Mouse (Mus musculus) forebrain, embryonic 16.5 days (tissue): ENCODE results near the gene Tmem177. TPM values are rescaled to one million over a fixed set of nuclear protein-coding genes. Genes with fewer than 3 reads are reported as not detected.

ENCODE experiments used
- ATAC-seq: fragments of 200-750 bp; cut with Nextera tagmentation; 2 replicates; pipeline ENCODE4 v1.8.0; 2017; ENCODE audit warnings: mild to moderate bottlenecking, moderate library complexity
- H3K27ac ChIP-seq: fragments of 300-500 bp; sonication (generic); 2 replicates; pipeline ENCODE4 v1.5.1; 2014; ENCODE audit warnings: low read length, control low read depth
- H3K27me3 ChIP-seq: fragments of 300-500 bp; sonication (generic); replicated peaks from 2 replicates; pipeline ENCODE4 v1.6.1; 2014; ENCODE audit warnings: low read length; ENCODE audit not compliant: control insufficient read depth, insufficient read depth
- H3K36me3 ChIP-seq: fragments of 300-500 bp; sonication (generic); 2 replicates; pipeline ENCODE4 v1.6.1; 2014; ENCODE audit not compliant: control insufficient read depth, insufficient read depth
- H3K4me1 ChIP-seq: fragments of 300-500 bp; sonication (generic); replicated peaks from 2 replicates; pipeline ENCODE4 v1.6.1; 2014; ENCODE audit warnings: low read length; ENCODE audit not compliant: control insufficient read depth, insufficient read depth
- H3K4me2 ChIP-seq: fragments of 300-500 bp; sonication (generic); 2 replicates; pipeline ENCODE4 v1.6.1; 2014; ENCODE audit warnings: mild to moderate bottlenecking, low read length, control low read depth
- H3K4me3 ChIP-seq: fragments of 300-500 bp; sonication (generic); replicated peaks from 2 replicates; pipeline ENCODE4 v1.5.1; 2014; ENCODE audit warnings: mild to moderate bottlenecking, low read length, control low read depth
- H3K9ac ChIP-seq: fragments of 300-500 bp; sonication (generic); replicated peaks from 2 replicates; pipeline ENCODE4 v1.6.1; 2014; ENCODE audit warnings: low read depth, low read length, control low read depth
- H3K9me3 ChIP-seq: fragments of 300-500 bp; sonication (generic); 2 replicates; pipeline ENCODE4 v1.6.1; 2016; ENCODE audit warnings: low read length; ENCODE audit not compliant: control insufficient read depth
- WGBS: fragments of 180-500 bp; shearing (Covaris S2); extraction: QIAGEN DNeasy Blood & Tissue Kit; methylation state at CpG from one replicate; pipeline ENCODE4 v1.1.7; 2014; 5-methylcytosine and 5-hydroxymethylcytosine counted together
- polyA plus RNA-seq: library from polyadenylated mRNA; unstranded; fragments of >200 nt; fragmentation: Nextera tagmentation; extraction: Ambion mirVana; gene quantifications from 2 replicates; pipeline ENCODE4 v1.2.1, GENCODE M21; 2015

Tmem177 gene
- polyA plus RNA-seq, 1 experiment from 2014 or later = 14.3 TPM

DNA sequence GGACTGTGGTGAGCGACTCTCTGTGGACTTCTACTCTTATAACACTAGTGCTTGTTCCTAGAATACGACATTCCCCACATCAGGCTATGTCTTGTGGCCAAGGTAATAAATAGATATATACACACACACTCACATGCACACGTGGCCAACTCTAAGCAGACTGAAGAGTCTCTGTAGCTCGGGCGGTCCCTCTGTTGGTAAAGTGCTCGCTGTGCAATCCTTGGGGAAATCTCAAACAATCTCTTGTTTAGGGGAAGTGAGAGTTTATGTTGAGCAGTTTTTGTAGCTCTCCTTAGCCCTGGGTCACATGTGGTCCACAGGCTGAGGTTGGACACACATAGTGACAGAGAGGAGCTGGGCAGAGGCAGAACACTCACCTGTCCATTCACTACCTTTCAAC lies 20.1 kb downstream of the Tmem177 start:
- no peaks in the 10 kb centered on the region for H3K27me3 ChIP-seq
- 67% methylated on average over 6 of the region's 6 CpGs for WGBS
- no peak overlapping the region for H3K9ac ChIP-seq
- H3K4me3 ChIP-seq = no peak overlapping the region
- no peak overlapping the region for H3K4me2 ChIP-seq
- H3K27ac ChIP-seq = no peak overlapping the region
- H3K4me1 ChIP-seq = peaks cover 20% of the 10 kb centered on the region
- H3K9me3 ChIP-seq = no peaks in the 10 kb centered on the region
- no peaks in the 10 kb centered on the region for H3K36me3 ChIP-seq
- ATAC-seq = no peak

GRCm38 (mm10) chr1:119891865-119892264 lies 21.1 kb downstream of the Tmem177 start:
- H3K27me3 ChIP-seq = no peaks in the 10 kb centered on the region
- H3K27ac ChIP-seq = no peak overlapping the region
- 71% methylated on average over 4 of the region's 4 CpGs for WGBS
- H3K4me1 ChIP-seq = peaks cover 19% of the 10 kb centered on the region
- H3K4me2 ChIP-seq = no peak overlapping the region
- no peak overlapping the region for H3K9ac ChIP-seq
- H3K4me3 ChIP-seq = no peak overlapping the region
- H3K9me3 ChIP-seq = no peaks in the 10 kb centered on the region
- ATAC-seq = 0 out of 2 replicates have a peak, but pooled peaks have one; percentile 12
- H3K36me3 ChIP-seq = no peaks in the 10 kb centered on the region

- peak; percentile 7; the same call in 1 of the 2 replicates for ATAC-seq
- Histone ChIP-seq H3K27me3 (no peaks in the 10 kb centered on the region), H3K9me3 (no peaks in the 10 kb centered on the region), H3K4me2 (no peak overlapping the region), H3K36me3 (no peaks in the 10 kb centered on the region), H3K4me3 (no peak overlapping the region), H3K27ac (no peak overlapping the region), H3K9ac (no peak overlapping the region), H3K4me1 (peaks cover 12% of the 10 kb centered on the region)
- 84% methylated on average over 9 of the region's 9 CpGs for WGBS
Observed at GRCm38 (mm10) chr1:119891149-119891548, 21.9 kb downstream of the Tmem177 start.

DNA sequence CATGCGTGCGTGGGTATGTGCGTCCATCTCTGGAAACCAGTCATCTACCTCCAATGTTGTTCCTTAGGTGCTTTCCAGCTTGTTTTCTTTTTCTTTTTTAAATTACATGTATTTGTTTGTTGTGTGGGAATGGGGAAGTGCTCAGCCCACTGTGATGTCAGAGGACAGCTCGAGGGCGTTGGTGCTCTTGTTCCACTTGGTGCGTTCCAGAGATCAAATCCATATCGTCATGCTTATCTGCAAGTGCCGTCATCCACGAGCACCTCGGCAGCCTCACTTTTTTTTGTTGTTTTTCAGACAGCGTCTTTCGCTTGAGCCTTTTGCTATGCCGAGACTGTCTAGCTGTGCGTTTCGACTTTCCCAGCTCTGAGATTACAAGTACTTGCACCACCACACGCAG lies 23.7 kb downstream of the Tmem177 start:
- Histone ChIP-seq H3K4me2 (no peak overlapping the region), H3K27ac (no peak overlapping the region), H3K27me3 (no peaks in the 10 kb centered on the region), H3K9me3 (no peaks in the 10 kb centered on the region), H3K4me3 (no peak overlapping the region), H3K9ac (no peak overlapping the region), H3K4me1 (peaks cover 12% of the 10 kb centered on the region), H3K36me3 (no peaks in the 10 kb centered on the region)
- WGBS = 89% methylated on average over 16 of the region's 16 CpGs
- no peak for ATAC-seq

DNA sequence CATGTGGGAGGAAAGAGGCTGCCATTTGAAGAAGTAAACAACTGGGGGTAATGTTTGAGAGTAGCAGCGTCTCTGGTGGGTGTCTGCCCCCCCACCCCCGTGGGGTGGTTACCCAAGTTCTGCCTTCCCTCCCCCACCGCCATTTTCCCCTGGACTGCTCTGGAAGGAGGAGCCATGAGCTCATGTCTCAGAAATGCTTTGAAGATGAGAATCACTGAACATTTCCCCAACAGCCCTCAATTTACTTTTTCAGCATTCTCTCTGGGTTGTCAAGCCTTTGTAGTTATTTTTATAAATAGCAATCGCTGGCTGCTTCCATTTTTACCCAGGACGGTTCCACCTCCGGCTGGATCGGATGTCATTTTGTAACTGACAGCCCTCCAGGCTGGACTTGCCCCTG lies 26.7 kb downstream of the Tmem177 start:
- ATAC-seq = no peak

DNA sequence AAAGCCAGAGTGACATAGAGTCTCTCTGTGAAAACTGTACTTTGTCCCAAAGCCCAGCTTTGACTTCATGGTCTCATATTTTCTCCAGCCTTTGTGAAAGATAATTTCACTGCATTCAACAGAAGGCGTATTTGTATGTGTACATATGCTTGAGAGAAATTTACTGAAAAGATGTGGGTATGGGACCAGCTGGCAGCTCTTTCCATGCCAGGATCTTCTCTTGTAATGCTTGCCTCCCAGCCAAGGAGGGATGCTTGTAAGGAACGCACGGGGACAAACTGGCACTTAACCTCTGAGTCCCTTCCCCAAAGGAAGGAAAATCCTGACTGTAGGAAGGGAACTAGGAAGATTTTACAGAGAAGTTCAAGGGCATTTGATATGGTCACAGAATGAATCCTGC lies 28.7 kb downstream of the Tmem177 start:
- Histone ChIP-seq H3K27me3 (no peaks in the 10 kb centered on the region), H3K4me2 (no peak overlapping the region), H3K9ac (no peak overlapping the region), H3K4me1 (peaks cover 20% of the 10 kb centered on the region), H3K9me3 (no peaks in the 10 kb centered on the region), H3K4me3 (no peak overlapping the region), H3K27ac (peak overlapping the region; percentile 73), H3K36me3 (no peaks in the 10 kb centered on the region)
- 51% methylated on average over 3 of the region's 3 CpGs for WGBS
- peak; percentile 86 for ATAC-seq

More for the DNA sequence above, 26.7 kb downstream of the Tmem177 start:
- Histone ChIP-seq H3K9ac (no peak overlapping the region), H3K4me3 (no peak overlapping the region), H3K27me3 (no peaks in the 10 kb centered on the region), H3K36me3 (no peaks in the 10 kb centered on the region), H3K4me1 (peaks cover 12% of the 10 kb centered on the region), H3K9me3 (no peaks in the 10 kb centered on the region), H3K27ac (no peak overlapping the region), H3K4me2 (no peak overlapping the region)
- 57% methylated on average over 7 of the region's 7 CpGs for WGBS

GRCm38 (mm10) chr1:119878909-119879308 lies 34.1 kb downstream of the Tmem177 start:
- Histone ChIP-seq H3K9me3 (no peaks in the 10 kb centered on the region), H3K36me3 (no peaks in the 10 kb centered on the region), H3K4me3 (no peak overlapping the region), H3K27ac (peak overlapping the region; percentile 68), H3K4me1 (peaks cover 17% of the 10 kb centered on the region), H3K27me3 (no peaks in the 10 kb centered on the region), H3K4me2 (no peak overlapping the region), H3K9ac (no peak overlapping the region)
- peak; percentile 94 for ATAC-seq
- 38% methylated on average over 7 of the region's 7 CpGs for WGBS

DNA sequence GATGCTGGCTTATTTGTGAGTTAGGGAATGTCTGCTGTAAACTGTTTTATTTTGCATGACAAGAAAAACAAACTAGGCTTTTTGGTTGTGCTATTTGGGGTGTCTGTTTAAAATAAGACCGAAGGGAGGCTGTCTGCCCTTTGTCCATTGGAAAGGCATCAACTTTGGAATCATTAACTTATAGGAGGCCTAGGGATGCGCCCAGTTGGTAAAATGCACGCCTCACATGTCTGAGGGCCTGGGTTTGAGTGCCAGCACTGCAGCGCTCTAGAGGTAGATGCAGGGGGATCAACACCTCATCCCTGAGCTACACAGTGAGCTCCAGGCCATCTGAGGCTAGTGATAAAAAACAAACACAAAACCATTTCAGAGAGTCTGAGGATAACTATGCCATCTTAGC lies 35.5 kb downstream of the Tmem177 start:
- Histone ChIP-seq H3K4me3 (no peak overlapping the region), H3K9me3 (no peaks in the 10 kb centered on the region), H3K9ac (no peak overlapping the region), H3K4me2 (no peak overlapping the region), H3K4me1 (peaks cover 17% of the 10 kb centered on the region), H3K27me3 (no peaks in the 10 kb centered on the region), H3K36me3 (no peaks in the 10 kb centered on the region), H3K27ac (no peak overlapping the region)
- 93% methylated on average over 4 of the region's 4 CpGs for WGBS
- ATAC-seq = no peak

- Histone ChIP-seq H3K4me3 (no peak overlapping the region), H3K9ac (no peak overlapping the region), H3K36me3 (no peaks in the 10 kb centered on the region), H3K27ac (no peak overlapping the region), H3K27me3 (no peaks in the 10 kb centered on the region), H3K9me3 (no peaks in the 10 kb centered on the region), H3K4me2 (no peak overlapping the region), H3K4me1 (peaks cover 4% of the 10 kb centered on the region; the same call in 1 of the 2 replicates)
- no peak for ATAC-seq
- WGBS = 49% methylated on average over 13 of the region's 13 CpGs
Observed at GRCm38 (mm10) chr1:119868395-119869161, 44.4 kb downstream of the Tmem177 start.
